Mouse (Mus musculus): Measurements from ENCODE around the gene Trmt13. TPM values are rescaled to one million over a fixed set of nuclear protein-coding genes. Genes with fewer than 3 reads are reported as not detected.

Trmt13 gene
- total RNA-seq, 2 experiments from 2014 or later, result 33.7 to 43.3 TPM

GRCm38 (mm10) chr3:116635799-116636198, 21.4 kb upstream of the Trmt13 start:
- ATAC-seq (replicated peaks; ENCODE audit: poor library complexity, severe bottlenecking), result no peak

- peak; percentile 46 for ATAC-seq (replicated peaks; ENCODE audit: poor library complexity, severe bottlenecking)
These were observed 20.5 kb upstream of the Trmt13 start for GRCm38 (mm10) chr3:116634853-116635252.

- ATAC-seq (replicated peaks; ENCODE audit: poor library complexity, severe bottlenecking), result peak; percentile 61
These were observed 19.7 kb upstream of the Trmt13 start for GRCm38 (mm10) chr3:116634091-116634490.

- peak; percentile 81 for ATAC-seq (replicated peaks; ENCODE audit: poor library complexity, severe bottlenecking)
These were observed 18.6 kb upstream of the Trmt13 start for GRCm38 (mm10) chr3:116632971-116633370.

- ATAC-seq (replicated peaks; ENCODE audit: poor library complexity, severe bottlenecking), result no peak
These were observed 17.1 kb upstream of the Trmt13 start for GRCm38 (mm10) chr3:116631459-116631858.

GRCm38 (mm10) chr3:116622641-116623040, 8.3 kb upstream of the Trmt13 start:
- ATAC-seq (replicated peaks; ENCODE audit: poor library complexity, severe bottlenecking), result no peak

- ATAC-seq (replicated peaks; ENCODE audit: poor library complexity, severe bottlenecking), result peak; percentile 36; the same call in 1 of the 2 replicates
These were observed 6.4 kb upstream of the Trmt13 start for GRCm38 (mm10) chr3:116620636-116621370.

GRCm38 (mm10) chr3:116618855-116619254, 4.5 kb upstream of the Trmt13 start:
- ATAC-seq (replicated peaks; ENCODE audit: poor library complexity, severe bottlenecking), result no peak

GRCm38 (mm10) chr3:116615318-116616068, 1.1 kb upstream of the Trmt13 start:
- ATAC-seq (replicated peaks; ENCODE audit: poor library complexity, severe bottlenecking), result peak; percentile 96

- ATAC-seq (replicated peaks; ENCODE audit: poor library complexity, severe bottlenecking), result no peak
These were observed 9.8 kb downstream of the Trmt13 start for GRCm38 (mm10) chr3:116604570-116604969.

- ATAC-seq (replicated peaks; ENCODE audit: poor library complexity, severe bottlenecking), result no peak
These were observed 12.6 kb downstream of the Trmt13 start for GRCm38 (mm10) chr3:116601781-116602180.

- peak; percentile 83 for ATAC-seq (replicated peaks; ENCODE audit: poor library complexity, severe bottlenecking)
These were observed 13.4 kb downstream of the Trmt13 start for GRCm38 (mm10) chr3:116601005-116601404.

GRCm38 (mm10) chr3:116599705-116600104, 14.7 kb downstream of the Trmt13 start:
- no peak for ATAC-seq (replicated peaks; ENCODE audit: poor library complexity, severe bottlenecking)

- no peak for ATAC-seq (replicated peaks; ENCODE audit: poor library complexity, severe bottlenecking)
These were observed 18.8 kb downstream of the Trmt13 start for GRCm38 (mm10) chr3:116595603-116595991.

GRCm38 (mm10) chr3:116594728-116595602, 19.4 kb downstream of the Trmt13 start, which contains the start of gene Sass6:
Gene Sass6 (plus strand): TSS chr3:116594982.
- ATAC-seq (replicated peaks; ENCODE audit: poor library complexity, severe bottlenecking), result peak; percentile 93

GRCm38 (mm10) chr3:116594076-116594727, 20.2 kb downstream of the Trmt13 start:
- peak; percentile 67 for ATAC-seq (replicated peaks; ENCODE audit: poor library complexity, severe bottlenecking)

- no peak for ATAC-seq (replicated peaks; ENCODE audit: poor library complexity, severe bottlenecking)
These were observed 32.2 kb downstream of the Trmt13 start for GRCm38 (mm10) chr3:116582201-116582600.

- ATAC-seq (replicated peaks; ENCODE audit: poor library complexity, severe bottlenecking), result no peak
These were observed 37.1 kb downstream of the Trmt13 start for GRCm38 (mm10) chr3:116577286-116577685.

GRCm38 (mm10) chr3:116570628-116571027, 43.8 kb downstream of the Trmt13 start:
- ATAC-seq (replicated peaks; ENCODE audit: poor library complexity, severe bottlenecking), result peak; percentile 89

- ATAC-seq (replicated peaks; ENCODE audit: poor library complexity, severe bottlenecking), result no peak
These were observed 51.3 kb downstream of the Trmt13 start for GRCm38 (mm10) chr3:116563095-116563492.

All from granulocyte monocyte progenitor cell, adult 5-6 weeks (primary cell).